Mouse (Mus musculus) stomach, embryonic 14.5 days (tissue): ENCODE data around the gene Eml4. TPM values are rescaled to one million over a fixed set of nuclear protein-coding genes. Genes with fewer than 3 reads are reported as not detected.
A peak's percentile ranks its signal among the peaks of the same experiment; 100 is the strongest.

Experiments
- ATAC-seq: fragments of 200-750 bp; cut with Nextera tagmentation; 2 replicates; pipeline ENCODE4 v1.8.0; 2017; ENCODE audit warnings: low read depth, moderate TSS enrichment; ENCODE audit not compliant: insufficient number of reproducible peaks, insufficient read depth, low FRiP score
- H3K27ac ChIP-seq: fragments of 300-500 bp; sonication (generic); 2 replicates; pipeline ENCODE4 v1.5.1; 2014; ENCODE audit warnings: mild to moderate bottlenecking, low read length, moderate library complexity, mixed read lengths
- H3K27me3 ChIP-seq: fragments of 300-500 bp; sonication (generic); 2 replicates; pipeline ENCODE4 v1.6.1; 2014; ENCODE audit warnings: low read length, control low read depth, mixed read lengths; ENCODE audit not compliant: control insufficient read depth, insufficient read depth
- H3K36me3 ChIP-seq: fragments of 300-500 bp; sonication (generic); 2 replicates; pipeline ENCODE4 v1.6.1; 2014; ENCODE audit warnings: mild to moderate bottlenecking, control low read depth, low read length, moderate library complexity, mixed read lengths; ENCODE audit not compliant: control insufficient read depth, insufficient read depth
- H3K4me1 ChIP-seq: fragments of 300-500 bp; sonication (generic); 2 replicates; pipeline ENCODE4 v1.6.1; 2014; ENCODE audit warnings: low read length, control low read depth, mixed read lengths; ENCODE audit not compliant: control insufficient read depth, insufficient read depth
- H3K4me2 ChIP-seq: fragments of 300-500 bp; sonication (generic); replicated peaks from 2 replicates; pipeline ENCODE4 v1.6.1; 2014; ENCODE audit warnings: low read depth, low read length, control low read depth
- H3K4me3 ChIP-seq: fragments of 300-500 bp; sonication (generic); 2 replicates; pipeline ENCODE4 v1.5.1; 2014; ENCODE audit warnings: low read depth, low read length, control low read depth
- H3K9ac ChIP-seq: fragments of 300-500 bp; sonication (generic); replicated peaks from 2 replicates; pipeline ENCODE4 v1.6.1; 2014; ENCODE audit warnings: low read depth, mild to moderate bottlenecking, control low read depth, low read length, moderate library complexity, mixed read lengths
- H3K9me3 ChIP-seq: fragments of 300-500 bp; sonication (generic); 2 replicates; pipeline ENCODE4 v1.6.1; 2016; ENCODE audit warnings: low read depth, low read length, control low read depth; ENCODE audit not compliant: control insufficient read depth
- WGBS: fragments of 180-500 bp; shearing (Covaris S2); extraction: QIAGEN DNeasy Blood & Tissue Kit; methylation state at CpG from one replicate; pipeline ENCODE4 v1.1.7; 2014; 5-methylcytosine and 5-hydroxymethylcytosine counted together
- polyA plus RNA-seq: library from polyadenylated mRNA; unstranded; fragments of >200 nt; fragmentation: Nextera tagmentation; extraction: Ambion mirVana; gene quantifications from 2 replicates; pipeline ENCODE4 v1.2.1, GENCODE M21; 2014

The Eml4 gene
- polyA plus RNA-seq, 1 experiment from 2014 or later = 41.9 TPM

GRCm38 (mm10) chr17:83365614-83366355, 15.1 kb downstream of the Eml4 start:
- Histone ChIP-seq H3K9ac (no peak overlapping the region), H3K4me3 (no peak overlapping the region), H3K36me3 (no peaks in the 10 kb centered on the region), H3K4me2 (no peak overlapping the region), H3K27me3 (no peaks in the 10 kb centered on the region), H3K9me3 (no peaks in the 10 kb centered on the region), H3K27ac (peak overlapping the region; percentile 70; the same call in 1 of the 2 replicates), H3K4me1 (peaks cover 28% of the 10 kb centered on the region)
- 17% methylated on average over 11 of the region's 11 CpGs for WGBS
- no peak for ATAC-seq

- Histone ChIP-seq H3K27me3 (no peaks in the 10 kb centered on the region), H3K27ac (no peak overlapping the region), H3K4me1 (peaks cover 20% of the 10 kb centered on the region), H3K9me3 (no peaks in the 10 kb centered on the region), H3K4me3 (no peak overlapping the region), H3K36me3 (no peaks in the 10 kb centered on the region), H3K4me2 (no peak overlapping the region), H3K9ac (no peak overlapping the region)
- ATAC-seq = no peak
- WGBS = 81% methylated on average over 5 of the region's 5 CpGs
Observed at GRCm38 (mm10) chr17:83367387-83367786, 16.7 kb downstream of the Eml4 start.

- no peaks in the 10 kb centered on the region for H3K9me3 ChIP-seq
- H3K27ac ChIP-seq = no peak overlapping the region
- H3K4me3 ChIP-seq = no peak overlapping the region
- H3K9ac ChIP-seq = no peak overlapping the region
- H3K4me2 ChIP-seq = no peak overlapping the region
- H3K4me1 ChIP-seq = peaks cover 4% of the 10 kb centered on the region; the same call in 1 of the 2 replicates
- no peak for ATAC-seq
- no peaks in the 10 kb centered on the region for H3K27me3 ChIP-seq
- no peaks in the 10 kb centered on the region for H3K36me3 ChIP-seq
Observed at GRCm38 (mm10) chr17:83374123-83374522, 23.4 kb downstream of the Eml4 start.

- peaks cover 4% of the 10 kb centered on the region; the same call in 1 of the 2 replicates for H3K4me1 ChIP-seq
- WGBS = 76% methylated on average over 3 of the region's 3 CpGs
Observed at GRCm38 (mm10) chr17:83375848-83376247, 25.1 kb downstream of the Eml4 start.

GRCm38 (mm10) chr17:83376801-83377200, 26.1 kb downstream of the Eml4 start:
- ATAC-seq = no peak
- peaks cover 4% of the 10 kb centered on the region; the same call in 1 of the 2 replicates for H3K4me1 ChIP-seq
- 53% methylated on average over 4 of the region's 4 CpGs for WGBS
- no peaks in the 10 kb centered on the region for H3K9me3 ChIP-seq
- no peak overlapping the region for H3K4me3 ChIP-seq
- no peak overlapping the region for H3K9ac ChIP-seq
- H3K4me2 ChIP-seq = no peak overlapping the region
- no peaks in the 10 kb centered on the region for H3K27me3 ChIP-seq
- H3K27ac ChIP-seq = no peak overlapping the region
- no peaks in the 10 kb centered on the region for H3K36me3 ChIP-seq

More at GRCm38 (mm10) chr17:83375848-83376247, 25.1 kb downstream of the Eml4 start:
- H3K9me3 ChIP-seq = no peaks in the 10 kb centered on the region
- H3K4me2 ChIP-seq = no peak overlapping the region
- H3K9ac ChIP-seq = no peak overlapping the region
- H3K36me3 ChIP-seq = no peaks in the 10 kb centered on the region
- no peak overlapping the region for H3K4me3 ChIP-seq
- H3K27ac ChIP-seq = no peak overlapping the region
- ATAC-seq = no peak
- no peaks in the 10 kb centered on the region for H3K27me3 ChIP-seq

GRCm38 (mm10) chr17:83377755-83378443, 27.2 kb downstream of the Eml4 start:
- Histone ChIP-seq H3K9me3 (no peaks in the 10 kb centered on the region), H3K4me3 (no peak overlapping the region), H3K4me1 (peaks cover 4% of the 10 kb centered on the region; the same call in 1 of the 2 replicates), H3K27me3 (no peaks in the 10 kb centered on the region), H3K4me2 (no peak overlapping the region), H3K9ac (no peak overlapping the region), H3K36me3 (no peaks in the 10 kb centered on the region), H3K27ac (no peak overlapping the region)
- no peak for ATAC-seq
- 78% methylated on average over 10 of the region's 10 CpGs for WGBS

GRCm38 (mm10) chr17:83378444-83378762, 27.7 kb downstream of the Eml4 start:
- Histone ChIP-seq H3K36me3 (no peaks in the 10 kb centered on the region), H3K27ac (no peak overlapping the region), H3K9me3 (no peaks in the 10 kb centered on the region), H3K9ac (no peak overlapping the region), H3K27me3 (no peaks in the 10 kb centered on the region), H3K4me3 (no peak overlapping the region), H3K4me1 (peaks cover 4% of the 10 kb centered on the region; the same call in 1 of the 2 replicates), H3K4me2 (no peak overlapping the region)
- no peak for ATAC-seq
- 66% methylated on average over 4 of the region's 4 CpGs for WGBS

GRCm38 (mm10) chr17:83379366-83379765, 28.6 kb downstream of the Eml4 start:
- ATAC-seq = no peak
- no peaks in the 10 kb centered on the region for H3K36me3 ChIP-seq
- no peak overlapping the region for H3K27ac ChIP-seq
- 83% methylated on average over 2 of the region's 2 CpGs for WGBS
- peaks cover 4% of the 10 kb centered on the region; the same call in 1 of the 2 replicates for H3K4me1 ChIP-seq
- H3K4me3 ChIP-seq = no peak overlapping the region
- H3K27me3 ChIP-seq = no peaks in the 10 kb centered on the region
- no peak overlapping the region for H3K4me2 ChIP-seq
- no peak overlapping the region for H3K9ac ChIP-seq
- no peaks in the 10 kb centered on the region for H3K9me3 ChIP-seq
